Mouse (Mus musculus) forebrain, embryonic 13.5 days (tissue): ENCODE measurements around the gene Cyp1a1. TPM values are rescaled to one million over a fixed set of nuclear protein-coding genes. Genes with fewer than 3 reads are reported as not detected.

Experiments
- ATAC-seq: fragments of 200-750 bp; cut with Nextera tagmentation; 2 replicates; pipeline ENCODE4 v1.8.0; 2017
- H3K27ac ChIP-seq: fragments of 300-500 bp; sonication (generic); 2 replicates; pipeline ENCODE4 v1.5.1; 2015; ENCODE audit warnings: inconsistent platforms, mild to moderate bottlenecking, moderate library complexity
- H3K27me3 ChIP-seq: fragments of 300-500 bp; sonication (generic); 2 replicates; pipeline ENCODE4 v1.6.1; 2015; ENCODE audit warnings: mild to moderate bottlenecking, inconsistent platforms
- H3K36me3 ChIP-seq: fragments of 300-500 bp; sonication (generic); 2 replicates; pipeline ENCODE4 v1.6.1; 2015; ENCODE audit warnings: mild to moderate bottlenecking, inconsistent platforms; ENCODE audit not compliant: poor library complexity, severe bottlenecking
- H3K4me1 ChIP-seq: fragments of 300-500 bp; sonication (generic); 2 replicates; pipeline ENCODE4 v1.6.1; 2015; ENCODE audit warnings: inconsistent platforms
- H3K4me2 ChIP-seq: fragments of 300-500 bp; sonication (generic); 2 replicates; pipeline ENCODE4 v1.6.1; 2015; ENCODE audit warnings: inconsistent platforms, mild to moderate bottlenecking, moderate library complexity
- H3K4me3 ChIP-seq: fragments of 300-500 bp; sonication (generic); 2 replicates; pipeline ENCODE4 v1.5.1; 2015; ENCODE audit warnings: mild to moderate bottlenecking, inconsistent platforms
- H3K9ac ChIP-seq: fragments of 300-500 bp; sonication (generic); 2 replicates; pipeline ENCODE4 v1.6.1; 2015; ENCODE audit warnings: mild to moderate bottlenecking, inconsistent platforms
- H3K9me3 ChIP-seq: fragments of 300-500 bp; sonication (generic); replicated peaks from 2 replicates; pipeline ENCODE4 v1.6.1; 2016; ENCODE audit warnings: inconsistent platforms
- WGBS: fragments of 180-500 bp; shearing (Covaris S2); methylation state at CpG from one replicate; pipeline ENCODE4 v1.1.7; 2015; 5-methylcytosine and 5-hydroxymethylcytosine counted together
- polyA plus RNA-seq: library from polyadenylated mRNA; unstranded; fragments of >200 nt; fragmentation: Nextera tagmentation; extraction: Ambion mirVana; gene quantifications from 2 replicates; pipeline ENCODE4 v1.2.1, GENCODE M21; 2015

The Cyp1a1 gene
- polyA plus RNA-seq, 1 experiment from 2014 or later = not detected

DNA sequence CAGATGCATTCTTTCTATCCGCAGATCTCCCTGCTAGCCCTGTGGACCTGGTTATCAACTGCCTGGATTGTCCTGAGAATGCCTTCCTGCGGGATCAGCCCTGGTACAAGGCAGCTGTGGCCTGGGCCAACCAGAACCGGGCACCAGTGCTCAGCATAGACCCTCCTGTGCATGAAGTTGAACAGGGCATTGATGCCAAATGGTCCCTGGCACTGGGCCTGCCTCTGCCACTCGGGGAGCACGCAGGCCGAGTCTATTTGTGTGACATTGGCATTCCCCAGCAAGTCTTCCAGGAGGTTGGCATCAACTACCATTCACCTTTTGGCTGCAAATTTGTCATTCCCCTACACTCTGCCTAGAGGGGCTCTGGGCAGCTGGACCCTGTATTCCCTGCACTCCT, 60.4 kb downstream of the Cyp1a1 start:
- no peak overlapping the region for H3K4me3 ChIP-seq
- no peak for ATAC-seq
- H3K27ac ChIP-seq = no peak overlapping the region
- no peak overlapping the region; the same call in 1 of the 2 replicates for H3K9ac ChIP-seq
- peaks cover 88% of the 10 kb centered on the region for H3K36me3 ChIP-seq
- no peaks in the 10 kb centered on the region for H3K27me3 ChIP-seq
- no peak overlapping the region for H3K4me2 ChIP-seq
- H3K4me1 ChIP-seq = no peaks in the 10 kb centered on the region
- WGBS = 84% methylated on average over 6 of the region's 6 CpGs
- H3K9me3 ChIP-seq = no peaks in the 10 kb centered on the region

DNA sequence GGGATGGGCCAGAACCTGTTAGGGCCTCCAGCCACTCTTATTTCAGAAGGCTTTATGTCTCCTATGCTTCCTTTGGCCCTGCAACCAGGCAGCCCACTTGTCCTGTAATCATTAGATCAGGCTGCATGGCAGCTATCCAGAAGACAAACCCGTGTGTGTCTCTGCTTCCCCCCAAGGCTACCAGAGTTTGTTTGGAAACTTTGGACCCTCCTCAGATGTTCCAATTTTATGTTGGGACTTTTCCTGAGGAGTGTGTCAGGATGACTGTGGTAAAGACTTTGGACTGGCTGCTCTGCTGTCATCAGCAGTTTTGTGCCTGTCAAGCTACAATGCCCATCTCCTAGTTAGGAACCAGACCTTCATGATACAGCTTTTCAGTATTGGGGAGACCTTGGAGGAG, 61.1 kb downstream of the Cyp1a1 start:
- Histone ChIP-seq H3K9ac (no peak overlapping the region), H3K9me3 (no peaks in the 10 kb centered on the region), H3K27me3 (no peaks in the 10 kb centered on the region), H3K4me2 (no peak overlapping the region), H3K27ac (no peak overlapping the region), H3K36me3 (peaks cover 89% of the 10 kb centered on the region), H3K4me1 (no peaks in the 10 kb centered on the region), H3K4me3 (no peak overlapping the region)
- 81% methylated on average over 1 of the region's 1 CpGs for WGBS
- no peak for ATAC-seq

DNA sequence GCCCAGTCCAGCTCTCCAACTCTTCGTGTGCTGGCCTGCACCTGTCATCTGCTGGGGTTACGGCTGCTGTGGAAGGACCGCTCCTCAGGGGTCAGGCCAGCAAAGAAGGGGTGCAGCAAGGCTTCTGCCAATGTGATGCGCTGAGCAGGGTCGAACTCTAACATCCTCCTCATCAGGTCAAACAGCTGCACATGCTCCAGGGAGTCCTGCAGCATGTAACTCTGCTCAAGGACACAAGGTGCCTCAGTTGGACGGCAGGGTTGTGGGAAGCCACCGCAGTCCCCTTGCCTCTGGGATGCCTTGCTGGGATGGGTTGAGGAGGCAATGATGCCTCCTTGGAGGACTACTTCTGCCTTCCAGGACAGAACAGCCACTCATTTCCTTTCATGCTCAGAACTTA, 63.2 kb downstream of the Cyp1a1 start:
- no peaks in the 10 kb centered on the region for H3K4me1 ChIP-seq
- no peak overlapping the region for H3K4me3 ChIP-seq
- no peak overlapping the region for H3K4me2 ChIP-seq
- 90% methylated on average over 7 of the region's 7 CpGs for WGBS
- no peak overlapping the region for H3K9ac ChIP-seq
- ATAC-seq = no peak
- no peaks in the 10 kb centered on the region for H3K9me3 ChIP-seq
- no peaks in the 10 kb centered on the region for H3K27me3 ChIP-seq
- H3K36me3 ChIP-seq = peaks cover 100% of the 10 kb centered on the region
- no peak overlapping the region for H3K27ac ChIP-seq

Other genes with a start within 250 kb of the Cyp1a1 start
- 26.1 TPM in 2 replicates for gene Ppcdc, start 247.8 kb upstream of the Cyp1a1 start, polyA plus RNA-seq
- 52.2 and 62.1 TPM in 2 replicates for gene Scamp5, start 219.9 kb upstream of the Cyp1a1 start, polyA plus RNA-seq
- gene Rpp25, start 183.9 kb upstream of the Cyp1a1 start, polyA plus RNA-seq = 11.0 and 12.8 TPM in 2 replicates
- gene Cox5a, start 166.7 kb upstream of the Cyp1a1 start, polyA plus RNA-seq = 775 and 903 TPM in 2 replicates
- gene Fam219b, start 150.4 kb upstream of the Cyp1a1 start, polyA plus RNA-seq = 20.1 and 23.3 TPM in 2 replicates
- 63.2 and 70.0 TPM in 2 replicates for gene Mpi, start 135.2 kb upstream of the Cyp1a1 start, polyA plus RNA-seq
- 56.5 and 63.9 TPM in 2 replicates for gene Scamp2, start 127.0 kb upstream of the Cyp1a1 start, polyA plus RNA-seq
- 20.0 and 20.3 TPM in 2 replicates for gene Ulk3, start 98.5 kb upstream of the Cyp1a1 start, polyA plus RNA-seq
- not detected in 2 replicates for gene Cplx3, start 81.6 kb upstream of the Cyp1a1 start, polyA plus RNA-seq
- gene Lman1l, start 67.2 kb upstream of the Cyp1a1 start, polyA plus RNA-seq = not detected in 2 replicates
- 35.0 and 39.8 TPM in 2 replicates for gene Csk, start 34.3 kb upstream of the Cyp1a1 start, polyA plus RNA-seq
- not detected in 2 replicates for gene Cyp1a2, start 4.2 kb upstream of the Cyp1a1 start, polyA plus RNA-seq
- gene Edc3, start 20.6 kb downstream of the Cyp1a1 start, polyA plus RNA-seq = 36.0 and 41.5 TPM in 2 replicates
- gene Clk3, start 77.9 kb downstream of the Cyp1a1 start, polyA plus RNA-seq = 90.5 and 91.0 TPM in 2 replicates
- gene Arid3b, start 148.9 kb downstream of the Cyp1a1 start, polyA plus RNA-seq = 12.3 and 12.8 TPM in 2 replicates
- 164 and 165 TPM in 2 replicates for gene Ubl7, start 223.1 kb downstream of the Cyp1a1 start, polyA plus RNA-seq